Mouse (Mus musculus): Measurements from ENCODE around the gene Nxn.

- no peak for TF ChIP-seq EP300 (IDR thresholded peaks at IDR 0.05; ENCODE audit: low read depth)
- TF ChIP-seq CTCF (IDR thresholded peaks at IDR 0.05; ENCODE audit: low read depth): no peak
Measured at GRCm38 (mm10) chr11:76216681-76217389, 182.1 kb downstream of the Nxn start.

All from liver, embryonic 14.5 days (tissue).